Mouse (Mus musculus) heart, adult 2 months (tissue): ENCODE results near the gene Brd2.

Experiments used
- CTCF ChIP-seq: fragments of 200-600 bp; IDR thresholded peaks from 2 replicates; pipeline ENCODE4 v1.8.1; 2022; ENCODE audit warnings: antibody characterized with exemption, mild to moderate bottlenecking, moderate library complexity
- POLR2A ChIP-seq: fragments of 200-500 bp; IDR thresholded peaks from 2 replicates; pipeline ENCODE4 v1.6.1; 2011; ENCODE audit warnings: mild to moderate bottlenecking, low read depth, low read length, control low read depth; ENCODE audit not compliant: insufficient read depth

- TF ChIP-seq CTCF (no peak), POLR2A (no peak)
These were observed 29.1 kb downstream of the Brd2 start for GRCm38 (mm10) chr17:34093199-34093874.
